Mouse (Mus musculus) T-helper 2 cell (primary cell): ENCODE measurements around the gene Kcnip1.

Experiments
- in situ Hi-C: fragments of 300-600 bp; cut with MboI, MseI; formaldehyde crosslinking; loops from one replicate; pipeline ENCODE4 v1.15.1; 2025; ENCODE audit warnings: high pct_unique_total_duplicates

The Kcnip1 gene

DNA sequence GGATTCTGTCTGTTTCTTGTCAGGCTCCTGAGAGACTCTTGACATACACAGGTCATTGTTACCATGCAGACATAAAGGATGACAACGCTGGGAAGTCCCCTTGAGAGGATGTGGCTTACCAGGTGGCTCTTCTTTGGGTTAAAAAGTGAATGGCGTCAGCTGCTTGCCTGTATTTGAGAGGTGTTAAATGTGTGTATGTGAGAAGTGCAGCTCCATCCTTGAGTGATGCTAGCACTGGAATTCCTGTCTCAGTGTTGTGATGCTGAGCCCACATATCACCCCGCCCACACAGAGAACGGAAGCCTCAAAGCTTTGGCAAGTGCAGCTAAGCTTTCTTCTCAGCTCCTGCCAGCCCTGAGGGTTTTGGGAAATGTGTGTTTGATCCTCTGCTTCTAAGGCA lies 292.2 kb downstream of the Kcnip1 start:
- in situ Hi-C loops: no loop called here

DNA sequence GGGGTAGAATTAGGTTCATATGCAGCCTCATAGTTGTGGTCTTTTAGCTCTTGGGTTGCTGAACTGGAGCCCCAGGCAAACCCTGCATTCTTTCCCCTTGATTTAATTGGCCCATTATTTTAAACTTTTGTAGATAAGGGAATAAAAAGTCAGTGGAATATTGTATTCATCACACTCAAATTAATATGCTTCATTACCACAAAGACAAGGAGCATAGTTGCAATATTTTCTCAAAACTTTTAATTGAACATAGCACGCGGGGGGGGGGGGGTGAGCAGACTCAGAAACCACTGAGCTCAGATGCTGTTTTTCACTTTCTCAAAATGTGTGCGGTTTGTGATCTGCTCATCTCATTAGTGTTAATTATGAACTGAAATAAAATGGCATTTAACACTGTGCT lies 302.8 kb downstream of the Kcnip1 start:
- in situ Hi-C loops: no loop called here

GRCm38 (mm10) chr11:33685904-33686303 lies 307.0 kb downstream of the Kcnip1 start:
- in situ Hi-C loops: no loop called here

GRCm38 (mm10) chr11:33680151-33680550 lies 312.8 kb downstream of the Kcnip1 start:
- in situ Hi-C loops: no loop called here

DNA sequence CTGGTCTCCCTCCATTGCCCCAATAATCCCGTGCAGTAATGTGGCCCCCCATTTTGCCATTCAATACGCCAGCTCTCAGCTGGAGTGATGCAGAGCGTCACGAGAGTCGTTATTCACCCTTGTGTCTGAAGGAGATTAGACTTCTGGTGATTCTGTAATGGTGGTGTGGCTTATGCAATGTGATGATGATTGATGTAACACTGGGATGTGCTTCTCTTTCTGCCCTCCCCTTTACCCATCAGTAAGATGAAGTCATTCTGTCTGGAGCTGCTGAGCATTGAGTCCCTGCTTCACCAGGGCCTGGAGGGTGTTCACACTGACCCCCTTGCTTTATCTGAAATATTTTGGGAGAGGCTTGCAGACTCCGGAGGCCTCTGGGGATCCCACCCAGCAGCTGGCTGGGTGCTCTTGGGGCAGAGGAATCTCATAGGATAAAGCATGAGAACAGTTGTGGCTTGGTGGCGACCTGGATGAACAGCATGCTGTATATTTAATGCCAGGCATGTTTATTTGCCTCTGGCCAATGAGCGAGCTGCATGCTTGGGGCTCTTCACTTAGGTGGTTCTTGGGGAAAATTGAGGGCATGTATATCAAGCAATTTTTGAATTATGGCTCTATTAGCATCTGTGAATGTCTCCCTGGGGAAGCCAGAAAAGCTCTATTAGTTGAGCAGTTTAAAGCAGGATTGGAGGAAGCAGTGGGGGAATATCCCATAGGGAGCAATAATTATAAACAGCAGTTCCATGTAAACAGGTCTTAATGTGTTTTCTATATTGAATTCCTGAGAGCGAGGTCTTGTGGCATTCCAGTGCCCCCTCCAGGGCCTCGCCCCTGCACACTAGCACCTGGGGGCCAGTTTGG lies 322.6 kb downstream of the Kcnip1 start:
- in situ Hi-C loops: no loop called here

- in situ Hi-C loops: no loop called here
Observed at GRCm38 (mm10) chr11:33668376-33668775, 324.6 kb downstream of the Kcnip1 start.

DNA sequence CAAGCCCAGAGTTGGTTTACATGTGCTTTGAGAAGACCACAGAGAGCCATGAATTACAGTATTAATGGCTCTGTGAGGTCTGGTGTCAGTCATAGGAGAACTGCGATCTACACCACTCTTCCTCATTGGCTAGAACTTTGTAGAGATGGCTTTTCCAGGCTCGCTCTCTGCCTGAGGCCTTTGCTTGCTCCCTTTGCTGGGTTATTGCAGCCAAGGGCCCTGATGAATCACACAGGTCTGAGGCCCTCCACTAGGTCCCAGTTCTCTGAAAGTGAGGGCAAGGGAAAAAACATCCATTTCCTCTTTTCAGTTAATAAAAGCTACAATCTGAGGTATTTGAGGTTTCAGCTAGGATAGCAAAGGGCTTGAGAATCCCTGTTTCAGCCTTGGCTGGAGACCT lies 329.4 kb downstream of the Kcnip1 start:
- in situ Hi-C loops: no loop called here

GRCm38 (mm10) chr11:33660016-33660913 lies 332.7 kb downstream of the Kcnip1 start:
- in situ Hi-C loops: no loop called here

DNA sequence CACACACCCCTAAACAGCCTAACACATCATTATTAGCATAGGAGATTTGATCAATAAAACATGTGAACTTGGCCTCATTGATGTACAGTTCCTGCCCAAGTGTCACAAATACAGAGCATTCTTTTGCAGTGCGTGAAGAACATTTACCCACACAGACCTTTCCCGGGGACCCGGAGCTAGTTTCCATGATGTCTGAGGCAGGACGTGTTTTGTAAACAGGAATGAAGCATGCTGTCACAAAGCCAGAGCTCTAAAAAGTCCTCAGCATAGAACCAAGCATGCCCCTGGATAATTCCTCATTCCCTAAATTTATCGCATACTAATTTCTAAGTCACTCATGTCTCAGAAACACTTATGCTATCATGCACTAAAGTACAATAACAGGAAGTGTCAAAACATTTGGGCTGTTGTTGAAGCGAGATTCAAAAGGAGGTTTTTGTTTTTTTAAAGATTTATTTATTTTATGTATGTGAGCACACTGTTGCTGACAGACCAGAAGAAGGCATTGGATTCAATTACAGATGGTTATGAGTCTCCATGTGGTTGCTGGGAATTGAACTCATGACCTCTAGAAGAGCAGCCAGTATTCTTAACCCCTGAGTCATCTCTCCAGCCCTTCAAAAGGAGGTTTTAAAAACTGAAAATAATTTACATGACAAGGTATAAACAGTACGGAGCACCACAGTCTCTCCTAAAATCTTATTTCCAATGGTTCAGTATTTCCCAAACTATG lies 336.9 kb downstream of the Kcnip1 start:
- in situ Hi-C loops: no loop called here

GRCm38 (mm10) chr11:33655221-33655620 lies 337.7 kb downstream of the Kcnip1 start:
- in situ Hi-C loops: no loop called here

DNA sequence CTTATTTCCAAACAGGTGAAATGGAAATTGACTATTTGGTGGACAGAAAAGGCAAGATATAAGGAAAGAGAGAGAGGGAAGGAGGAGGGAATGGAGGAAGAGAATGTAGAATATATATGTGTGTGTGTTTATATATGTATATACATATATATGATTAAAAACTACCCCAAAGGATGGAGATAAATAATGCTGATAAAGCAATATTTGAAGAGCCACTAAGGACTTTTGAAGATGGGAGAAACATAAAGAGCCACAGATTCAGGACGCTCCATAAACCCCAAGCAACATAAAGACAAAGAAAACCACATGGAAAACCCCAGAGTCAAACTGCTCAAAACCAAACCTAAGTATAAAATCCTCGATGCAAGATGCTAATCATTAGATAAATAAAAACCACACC lies 338.5 kb downstream of the Kcnip1 start:
- in situ Hi-C loops: no loop called here

GRCm38 (mm10) chr11:33649358-33649757 lies 343.6 kb downstream of the Kcnip1 start:
- in situ Hi-C loops: loop anchor here (5.0 kb wide), 1 partner anchor 73 kb away; no protein-coding TSS in a partner anchor

DNA sequence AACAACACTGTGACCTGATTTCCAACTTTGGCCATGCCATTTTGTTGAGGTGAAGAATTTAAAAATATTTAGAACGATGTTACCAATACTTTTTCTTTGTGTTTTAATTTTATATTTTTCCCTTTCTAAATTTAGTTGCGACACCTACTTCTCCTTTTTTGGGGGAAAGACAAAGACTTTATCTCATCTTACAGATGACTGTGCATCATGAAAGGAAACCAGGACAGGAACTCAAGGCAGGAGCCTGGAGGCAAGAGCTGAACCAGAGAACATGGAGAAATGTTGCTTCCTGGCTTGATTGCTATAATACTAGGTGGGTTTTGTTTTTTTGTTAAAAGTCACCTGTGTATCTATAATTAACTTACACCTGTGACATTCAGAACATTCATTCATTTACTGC lies 355.8 kb downstream of the Kcnip1 start:
- in situ Hi-C loops: no loop called here

- in situ Hi-C loops: no loop called here
Observed at GRCm38 (mm10) chr11:33627136-33627742, 365.7 kb downstream of the Kcnip1 start.

DNA sequence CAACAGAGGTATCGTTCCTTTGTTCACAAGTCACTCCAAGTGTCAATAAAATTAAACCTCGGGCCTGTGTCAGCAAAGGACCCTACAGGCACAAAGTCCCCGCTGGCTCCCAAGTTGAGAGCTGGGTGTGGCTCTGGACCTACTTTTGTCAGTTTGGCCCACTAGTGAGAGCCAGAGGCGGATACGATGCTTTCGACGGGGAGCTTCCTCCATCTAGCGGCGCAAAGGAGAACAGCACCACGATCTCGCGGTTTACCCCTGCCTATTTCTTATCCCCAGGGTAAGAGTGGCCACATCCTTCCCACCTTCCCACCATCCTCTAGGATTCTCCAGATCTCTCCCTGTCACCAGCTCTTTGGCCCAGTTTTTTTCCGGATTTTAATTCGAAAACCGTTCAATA lies 378.7 kb downstream of the Kcnip1 start:
- in situ Hi-C loops: loop anchor here (5.0 kb wide), 1 partner anchor 437 kb away; no protein-coding TSS in a partner anchor

DNA sequence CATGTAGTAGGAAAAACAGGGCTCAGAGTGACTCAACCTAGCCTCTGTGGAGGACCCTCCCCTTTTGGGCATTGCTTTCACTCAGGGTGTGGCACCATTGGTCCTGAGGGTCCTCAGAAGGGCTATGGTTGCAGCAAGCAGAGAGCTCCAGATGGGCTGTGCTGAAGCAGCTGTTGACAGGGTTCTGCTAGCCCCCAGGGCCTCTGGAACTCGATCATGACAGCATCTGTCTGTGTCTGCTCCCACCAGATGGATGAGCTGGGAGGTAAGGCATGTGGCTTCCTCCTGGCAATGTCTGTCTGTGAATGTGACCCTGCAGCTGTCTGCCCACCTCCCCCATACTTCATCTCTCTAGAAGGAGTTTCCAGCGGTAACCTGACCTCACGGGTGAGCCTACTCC lies 385.2 kb downstream of the Kcnip1 start:
- in situ Hi-C loops: no loop called here

- in situ Hi-C loops: no loop called here
Observed at GRCm38 (mm10) chr11:33603174-33603573, 389.8 kb downstream of the Kcnip1 start.

- in situ Hi-C loops: no loop called here
Observed at GRCm38 (mm10) chr11:33598986-33599385, 394.0 kb downstream of the Kcnip1 start, which contains the start of gene D130052B06Rik. D130052B06Rik (plus strand) TSS chr11:33599302.

DNA sequence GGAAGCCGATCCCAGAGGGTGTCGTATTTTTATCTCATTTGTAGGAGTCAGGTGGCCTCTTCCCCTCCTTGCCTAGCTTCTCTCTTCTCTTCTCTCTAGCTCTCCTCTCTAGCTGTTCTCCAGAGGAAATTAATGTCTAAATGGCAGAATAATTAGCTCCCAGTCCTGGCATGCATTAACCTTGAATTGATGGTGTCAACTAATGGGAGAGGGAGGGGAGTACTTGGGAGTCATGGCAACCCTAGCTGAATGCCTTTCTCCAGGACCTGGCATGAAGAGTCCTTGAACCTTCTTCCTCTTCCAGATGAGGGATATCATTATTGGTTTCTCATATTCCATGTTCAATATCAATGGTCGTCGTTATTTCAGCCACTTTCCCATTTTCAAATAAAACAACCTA lies 396.3 kb downstream of the Kcnip1 start:
- in situ Hi-C loops: no loop called here

DNA sequence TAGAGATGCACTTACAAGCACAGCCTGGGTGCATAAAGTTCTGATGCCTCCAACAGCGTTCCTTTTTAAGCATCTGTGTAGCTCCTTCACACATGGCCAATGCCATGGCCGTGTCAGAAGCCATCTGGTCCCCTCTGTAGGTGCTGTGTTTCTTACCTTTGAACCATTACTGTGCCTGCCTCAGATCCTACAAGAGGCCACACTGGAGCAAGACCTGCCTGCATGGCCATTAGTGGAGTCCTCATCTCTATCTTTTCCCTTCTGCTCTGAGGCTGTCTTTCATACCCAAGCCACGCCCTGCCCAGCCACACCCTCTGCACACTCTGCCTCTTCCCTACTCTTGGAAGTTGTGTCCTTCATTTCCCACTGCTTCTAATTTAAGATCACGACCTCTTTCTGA lies 400.1 kb downstream of the Kcnip1 start:
- in situ Hi-C loops: no loop called here

- in situ Hi-C loops: no loop called here
Observed at GRCm38 (mm10) chr11:33590771-33591170, 402.2 kb downstream of the Kcnip1 start.
